Mouse (Mus musculus) liver, postnatal 0 days (tissue): ENCODE measurements around the gene Olfr147.

Experiments used
- CTCF ChIP-seq: sonication (generic); IDR thresholded peaks from 2 replicates; pipeline ENCODE4 v1.5.1; 2016; ENCODE audit warnings: antibody characterized with exemption, low read depth
- EP300 ChIP-seq: IDR thresholded peaks from 2 replicates; pipeline ENCODE4 v1.6.1; 2016; ENCODE audit warnings: antibody characterized with exemption, low read depth, mild to moderate bottlenecking

GRCm38 (mm10) chr9:38427026-38427425 is 25.5 kb downstream of the Olfr147 start:
- TF ChIP-seq CTCF = no peak
- TF ChIP-seq EP300 = no peak
